Mouse (Mus musculus) liver, embryonic 16.5 days (tissue): Measurements from ENCODE around the gene Vmn1r158. TPM values are rescaled to one million over a fixed set of nuclear protein-coding genes. Genes with fewer than 3 reads are reported as not detected.
"Not testable (repeated sequence)": the region's sequence is repeated elsewhere in the genome, so short reads cannot be mapped to it uniquely, and the experiment has no call there.

Experiments
- ATAC-seq: fragments of 200-750 bp; cut with Nextera tagmentation; 2 replicates; pipeline ENCODE4 v1.8.0; 2017; ENCODE audit warnings: low read depth, mild to moderate bottlenecking, moderate number of reproducible peaks, moderate library complexity
- H3K27ac ChIP-seq: fragments of 300-500 bp; sonication (generic); 2 replicates; pipeline ENCODE4 v1.5.1; 2014; ENCODE audit warnings: mild to moderate bottlenecking, low read length
- H3K27me3 ChIP-seq: fragments of 300-500 bp; sonication (generic); 2 replicates; pipeline ENCODE4 v1.6.1; 2014; ENCODE audit warnings: low read depth, low read length, mixed read lengths; ENCODE audit not compliant: control insufficient read depth, insufficient read depth
- H3K36me3 ChIP-seq: fragments of 300-500 bp; sonication (generic); 2 replicates; pipeline ENCODE4 v1.6.1; 2014; ENCODE audit warnings: mild to moderate bottlenecking; ENCODE audit not compliant: control insufficient read depth, insufficient read depth
- H3K4me1 ChIP-seq: fragments of 300-500 bp; sonication (generic); 2 replicates; pipeline ENCODE4 v1.6.1; 2014; ENCODE audit warnings: low read depth, low read length, mixed read lengths; ENCODE audit not compliant: control insufficient read depth
- H3K4me2 ChIP-seq: fragments of 300-500 bp; sonication (generic); 2 replicates; pipeline ENCODE4 v1.6.1; 2014; ENCODE audit warnings: low read depth, low read length, mixed read lengths
- H3K4me3 ChIP-seq: fragments of 300-500 bp; sonication (generic); 2 replicates; pipeline ENCODE4 v1.5.1; 2014; ENCODE audit warnings: low read depth, mild to moderate bottlenecking, low read length
- H3K9ac ChIP-seq: fragments of 300-500 bp; sonication (generic); 2 replicates; pipeline ENCODE4 v1.6.1; 2014; ENCODE audit warnings: low read depth, low read length
- H3K9me3 ChIP-seq: fragments of 300-500 bp; sonication (generic); replicated peaks from 2 replicates; pipeline ENCODE4 v1.6.1; 2016; ENCODE audit warnings: low read length; ENCODE audit not compliant: control insufficient read depth
- WGBS: fragments of 180-500 bp; shearing (Covaris S2); extraction: QIAGEN DNeasy Blood & Tissue Kit; methylation state at CpG from one replicate; pipeline ENCODE4 v1.1.7; 2014; ENCODE audit not compliant: insufficient replicate concordance; 5-methylcytosine and 5-hydroxymethylcytosine counted together
- polyA plus RNA-seq: library from polyadenylated mRNA; unstranded; fragments of >200 nt; fragmentation: Nextera tagmentation; extraction: Ambion mirVana; gene quantifications from 2 replicates; pipeline ENCODE4 v1.2.1, GENCODE M21; 2015

The Vmn1r158 gene
- not detected in 2 replicates for polyA plus RNA-seq

DNA sequence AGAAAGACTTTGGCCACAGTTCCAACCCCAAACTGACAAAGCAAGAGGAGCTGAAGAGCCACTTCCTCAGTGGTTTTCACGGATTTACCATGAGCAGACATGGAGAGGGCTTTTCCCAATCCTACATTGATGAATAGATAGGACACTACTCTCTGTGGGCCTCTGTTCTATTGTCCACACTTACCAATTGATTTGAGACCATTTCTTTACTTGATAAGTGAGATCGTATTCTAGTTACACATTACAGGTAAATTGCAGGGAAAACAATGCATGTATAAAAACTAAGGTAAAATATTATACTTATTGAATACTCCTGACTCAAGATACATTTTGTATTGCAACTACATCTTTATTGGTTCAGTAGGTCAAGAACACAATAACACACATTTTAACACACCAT is at the start of gene Vmn1r158:
Gene Vmn1r158 (minus strand): TSS at position 101 of the 400 bp plus-strand sequence.
- 30% methylated on average over 2 of the region's 2 CpGs for WGBS
- H3K9me3 ChIP-seq, H3K27me3 ChIP-seq, H3K4me3 ChIP-seq, H3K4me1 ChIP-seq, H3K4me2 ChIP-seq, ATAC-seq, H3K9ac ChIP-seq, H3K27ac ChIP-seq, H3K36me3 ChIP-seq: not testable (repeated sequence)

DNA sequence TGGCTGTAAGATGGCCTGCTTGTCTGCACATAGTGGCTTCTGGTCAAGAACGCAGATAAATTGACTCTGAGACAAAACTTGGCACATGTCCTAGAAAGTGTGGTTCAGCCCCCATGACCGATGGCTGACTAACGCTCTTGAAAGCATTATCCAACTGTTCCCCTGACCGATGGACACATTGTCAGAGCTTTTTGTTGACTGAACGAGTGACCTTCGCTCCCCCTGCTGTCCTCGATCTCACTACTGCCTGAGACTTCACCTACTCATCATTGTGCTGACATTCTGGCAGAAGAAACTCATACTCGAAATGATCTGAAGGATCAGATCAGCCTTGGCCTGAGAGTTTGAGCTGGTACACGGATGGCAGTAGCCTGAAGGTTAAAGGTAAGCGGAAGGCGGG is 14.6 kb downstream of the Vmn1r158 start:
- not testable (repeated sequence) for H3K4me1 ChIP-seq, ATAC-seq, H3K4me2 ChIP-seq, H3K36me3 ChIP-seq, H3K27ac ChIP-seq, H3K9me3 ChIP-seq, H3K4me3 ChIP-seq, H3K9ac ChIP-seq, H3K27me3 ChIP-seq
- WGBS: 61% methylated on average over 6 of the region's 11 CpGs

DNA sequence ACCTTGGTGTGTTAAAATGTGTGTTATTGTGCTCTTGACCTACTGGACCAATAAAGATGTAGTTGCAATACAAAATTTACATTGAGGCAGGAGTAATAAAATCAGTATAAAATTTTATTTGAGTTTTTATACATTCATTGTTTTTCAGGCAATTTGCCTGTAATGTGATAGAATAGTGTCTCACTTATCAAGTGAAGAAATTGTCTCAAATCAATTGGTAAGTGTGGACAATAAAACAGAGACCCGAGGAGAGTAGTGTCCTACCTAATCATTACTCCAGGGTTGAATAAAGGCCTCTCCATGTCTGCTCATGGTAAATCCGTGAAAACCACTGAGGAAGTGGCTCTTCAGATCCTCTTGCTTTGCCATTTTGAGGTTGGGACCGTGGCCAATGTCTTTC is 29.2 kb downstream of the Vmn1r158 start, which contains the start of gene Vmn1r157:
Gene Vmn1r157 (plus strand): TSS at position 301 of the 400 bp plus-strand sequence.
- WGBS: 8% methylated on average over 2 of the region's 3 CpGs

More for the DNA sequence above, 29.2 kb downstream of the Vmn1r158 start, which contains the start of gene Vmn1r157:
- not testable (repeated sequence) for H3K4me3 ChIP-seq, H3K27ac ChIP-seq, H3K27me3 ChIP-seq, H3K9ac ChIP-seq, H3K4me2 ChIP-seq, H3K4me1 ChIP-seq, ATAC-seq, H3K9me3 ChIP-seq, H3K36me3 ChIP-seq

Other genes with a start within 250 kb of the Vmn1r158 start
- gene Gm4201, start 225.4 kb downstream of the Vmn1r158 start, polyA plus RNA-seq: not detected in 2 replicates
- gene Gm4565, start 202.7 kb downstream of the Vmn1r158 start, polyA plus RNA-seq: not detected in 2 replicates
- gene Vmn1r155, start 132.8 kb downstream of the Vmn1r158 start, polyA plus RNA-seq: not detected in 2 replicates
- gene Gm8693, start 98.5 kb downstream of the Vmn1r158 start, polyA plus RNA-seq: not detected in 2 replicates
- not detected in 2 replicates for gene Gm4567, start 71.1 kb downstream of the Vmn1r158 start, polyA plus RNA-seq
- gene Vmn1r157, start 29.1 kb downstream of the Vmn1r158 start, polyA plus RNA-seq: not detected in 2 replicates
- not detected in 2 replicates for gene Vmn1r159, start 52.8 kb upstream of the Vmn1r158 start, polyA plus RNA-seq
- gene Vmn1r160, start 80.4 kb upstream of the Vmn1r158 start, polyA plus RNA-seq: not detected in 2 replicates
- gene Gm4214, start 193.9 kb upstream of the Vmn1r158 start, polyA plus RNA-seq: not detected in 2 replicates
- not detected in 2 replicates for gene Gm4216, start 229.1 kb upstream of the Vmn1r158 start, polyA plus RNA-seq